Mouse (Mus musculus) embryonic facial prominence, embryonic 14.5 days (tissue): Measurements from ENCODE around the gene Mmp28. TPM values are rescaled to one million over a fixed set of nuclear protein-coding genes. Genes with fewer than 3 reads are reported as not detected.

Experiments
- polyA plus RNA-seq: library from polyadenylated mRNA; unstranded; fragments of >200 nt; fragmentation: Nextera tagmentation; extraction: Ambion mirVana; gene quantifications from 2 replicates; pipeline ENCODE4 v1.2.1, GENCODE M21; 2014

The Mmp28 gene
- polyA plus RNA-seq, 1 experiment from 2014 or later: 4.3 TPM

Other genes starting within 250 kb of the Mmp28 start
- gene Slfn14, start 176.3 kb downstream of the Mmp28 start, polyA plus RNA-seq: 0.12 and 0.22 TPM in 2 replicates
- 65.5 and 72.7 TPM in 2 replicates for gene Ap2b1, start 164.0 kb downstream of the Mmp28 start, polyA plus RNA-seq
- gene Pex12, start 160.5 kb downstream of the Mmp28 start, polyA plus RNA-seq: 14.5 and 14.8 TPM in 2 replicates
- 2.3 and 2.9 TPM in 2 replicates for gene Rasl10b, start 53.9 kb downstream of the Mmp28 start, polyA plus RNA-seq
- gene Gas2l2, start 33.6 kb downstream of the Mmp28 start, polyA plus RNA-seq: 0.08 and 0.38 TPM in 2 replicates
- 0.54 and 0.77 TPM in 2 replicates for gene 1700020L24Rik, start 25.4 kb downstream of the Mmp28 start, polyA plus RNA-seq
- 7.6 and 9.4 TPM in 2 replicates for gene Taf15, start 10.0 kb upstream of the Mmp28 start, polyA plus RNA-seq
- gene Heatr9, start 59.1 kb upstream of the Mmp28 start, polyA plus RNA-seq: not detected in 2 replicates
- gene Ccl5, start 67.4 kb upstream of the Mmp28 start, polyA plus RNA-seq: 0.87 and 1.4 TPM in 2 replicates
- 8.3 and 12.4 TPM in 2 replicates for gene Ccl9, start 115.6 kb upstream of the Mmp28 start, polyA plus RNA-seq
- gene Ccl6, start 130.0 kb upstream of the Mmp28 start, polyA plus RNA-seq: 2.5 and 5.0 TPM in 2 replicates
- not detected in 2 replicates for gene Rpl9-ps1, start 182.6 kb upstream of the Mmp28 start, polyA plus RNA-seq
- gene Ccl3, start 186.3 kb upstream of the Mmp28 start, polyA plus RNA-seq: 0.93 and 1.7 TPM in 2 replicates
- 0.34 and 1.0 TPM in 2 replicates for gene Ccl4, start 199.5 kb upstream of the Mmp28 start, polyA plus RNA-seq
- 1.3 and 4.9 TPM in 2 replicates for gene Wfdc17, start 240.9 kb upstream of the Mmp28 start, polyA plus RNA-seq
- gene Wfdc18, start 245.9 kb upstream of the Mmp28 start, polyA plus RNA-seq: 9.5 and 19.0 TPM in 2 replicates